Mouse (Mus musculus) G1E (cell line): ENCODE data around the gene Psma5.

ENCODE experiments used
- CTCF ChIP-seq: IDR thresholded peaks from 2 replicates; pipeline ENCODE4 v1.5.1; 2012; ENCODE audit warnings: low read depth, low read length, inconsistent platforms, mixed read lengths
- GATA1 ChIP-seq: IDR thresholded peaks from 2 replicates; pipeline ENCODE4 v1.6.1; 2012; ENCODE audit warnings: borderline replicate concordance, low read length, inconsistent platforms, mixed read lengths
- GATA2 ChIP-seq: IDR thresholded peaks from 2 replicates; pipeline ENCODE4 v1.6.1; 2012; ENCODE audit warnings: low read depth, low read length, inconsistent platforms, borderline replicate concordance
- POLR2AphosphoS5 ChIP-seq: IDR thresholded peaks from 2 replicates; pipeline ENCODE4 v1.6.1; 2012; ENCODE audit warnings: low read depth, low read length, inconsistent platforms; ENCODE audit not compliant: insufficient replicate concordance
- TAL1 ChIP-seq: conservative IDR thresholded peaks from 2 replicates; pipeline ENCODE4 v1.6.1; 2012; ENCODE audit warnings: low read depth, low read length, inconsistent platforms, mixed read lengths

DNA sequence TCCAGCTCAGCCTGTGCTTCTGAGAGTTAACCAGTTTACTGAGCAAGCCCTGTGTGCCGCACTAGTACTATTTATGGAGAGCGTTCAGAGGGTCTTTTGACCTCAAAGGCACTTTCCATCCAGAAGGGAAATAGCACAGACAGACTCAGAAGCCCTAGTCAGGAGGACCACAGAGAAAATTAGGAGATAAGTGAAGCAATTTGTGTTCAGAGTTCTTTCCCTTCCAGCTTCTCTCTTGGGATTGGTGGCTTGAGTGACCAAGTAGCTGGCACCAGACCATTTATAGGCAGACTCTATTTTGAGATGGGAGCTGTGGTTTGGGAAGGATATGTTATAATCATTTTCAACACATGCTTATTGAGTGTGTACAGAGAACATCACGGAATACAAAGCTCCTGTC lies 49.7 kb downstream of the Psma5 start:
- no peak for TF ChIP-seq TAL1
- TF ChIP-seq CTCF, result no peak
- TF ChIP-seq GATA1, result no peak
- TF ChIP-seq POLR2AphosphoS5, result no peak
- no peak for TF ChIP-seq GATA2
